Mouse (Mus musculus) hindbrain, embryonic 13.5 days (tissue): ENCODE measurements at regions not wholly inside any gene's neighbourhood (a gene's known extent, or its start where the extent isn't known, plus 50 kb on each side); places are given as distances from the start of the nearest gene placed in this dataset.
"Not testable (repeated sequence)": the region's sequence is repeated elsewhere in the genome, so short reads cannot be mapped to it uniquely, and the experiment has no call there.

Experiments used
- ATAC-seq: fragments of 200-750 bp; cut with Nextera tagmentation; 2 replicates; pipeline ENCODE4 v1.8.0; 2017; ENCODE audit warnings: moderate TSS enrichment; ENCODE audit not compliant: low FRiP score
- H3K27ac ChIP-seq: fragments of 300-500 bp; sonication (generic); 2 replicates; pipeline ENCODE4 v1.5.1; 2015; ENCODE audit warnings: inconsistent platforms, mild to moderate bottlenecking, moderate library complexity
- H3K27me3 ChIP-seq: fragments of 300-500 bp; sonication (generic); 2 replicates; pipeline ENCODE4 v1.6.1; 2015; ENCODE audit warnings: mild to moderate bottlenecking, inconsistent platforms
- H3K36me3 ChIP-seq: fragments of 300-500 bp; sonication (generic); 2 replicates; pipeline ENCODE4 v1.6.1; 2015; ENCODE audit warnings: mild to moderate bottlenecking, inconsistent platforms
- H3K4me1 ChIP-seq: fragments of 300-500 bp; sonication (generic); replicated peaks from 2 replicates; pipeline ENCODE4 v1.6.1; 2015; ENCODE audit warnings: inconsistent platforms
- H3K4me2 ChIP-seq: fragments of 300-500 bp; sonication (generic); 2 replicates; pipeline ENCODE4 v1.6.1; 2015; ENCODE audit warnings: inconsistent platforms, mild to moderate bottlenecking, moderate library complexity
- H3K4me3 ChIP-seq: fragments of 300-500 bp; sonication (generic); 2 replicates; pipeline ENCODE4 v1.5.1; 2015; ENCODE audit warnings: mild to moderate bottlenecking, inconsistent platforms
- H3K9ac ChIP-seq: fragments of 300-500 bp; sonication (generic); 2 replicates; pipeline ENCODE4 v1.6.1; 2015; ENCODE audit warnings: mild to moderate bottlenecking, inconsistent platforms
- H3K9me3 ChIP-seq: fragments of 300-500 bp; sonication (generic); 2 replicates; pipeline ENCODE4 v1.6.1; 2016; ENCODE audit warnings: inconsistent platforms
- WGBS: fragments of 180-500 bp; shearing (Covaris S2); methylation state at CpG from one replicate; pipeline ENCODE4 v1.1.7; 2015; 5-methylcytosine and 5-hydroxymethylcytosine counted together

- Histone ChIP-seq H3K9ac (no peak overlapping the region), H3K4me1 (no peaks in the 10 kb centered on the region), H3K36me3 (no peaks in the 10 kb centered on the region), H3K27me3 (no peaks in the 10 kb centered on the region), H3K27ac (no peak overlapping the region), H3K4me2 (no peak overlapping the region), H3K4me3 (no peak overlapping the region), H3K9me3 (peaks cover 7% of the 10 kb centered on the region; the same call in 1 of the 2 replicates)
- ATAC-seq, result no peak
- 89% methylated on average over 4 of the region's 4 CpGs for WGBS
Measured at GRCm38 (mm10) chr8:46355066-46355465, 60.6 kb upstream of the Helt start.

DNA sequence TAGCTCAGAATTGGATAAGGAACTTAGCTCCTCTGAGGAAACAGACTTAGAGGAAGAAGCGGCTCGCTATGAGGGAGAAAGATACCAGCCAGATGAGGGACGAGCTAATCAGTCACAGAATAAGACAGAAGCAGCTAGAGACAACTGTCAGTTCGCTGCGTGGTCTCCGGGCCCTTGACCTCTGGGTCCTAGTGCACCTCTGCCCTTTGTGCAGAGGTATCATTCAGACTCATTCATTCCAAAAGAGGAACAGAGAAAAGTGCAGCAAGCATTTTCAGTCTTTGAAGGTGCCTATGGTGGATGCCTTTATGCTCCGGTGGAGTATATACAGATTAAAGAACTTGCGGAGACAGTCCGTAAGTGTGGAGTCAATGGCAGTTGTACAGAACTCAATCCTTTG is 63.5 kb upstream of the Helt start:
- H3K9me3 ChIP-seq, H3K27me3 ChIP-seq, H3K4me3 ChIP-seq, H3K9ac ChIP-seq, H3K27ac ChIP-seq, H3K4me2 ChIP-seq, ATAC-seq, H3K4me1 ChIP-seq, H3K36me3 ChIP-seq: not testable (repeated sequence)
- WGBS, result 86% methylated on average over 9 of the region's 9 CpGs

- ATAC-seq, result no peak
Measured at GRCm38 (mm10) chr8:46362871-46363306, 68.4 kb upstream of the Helt start.

DNA sequence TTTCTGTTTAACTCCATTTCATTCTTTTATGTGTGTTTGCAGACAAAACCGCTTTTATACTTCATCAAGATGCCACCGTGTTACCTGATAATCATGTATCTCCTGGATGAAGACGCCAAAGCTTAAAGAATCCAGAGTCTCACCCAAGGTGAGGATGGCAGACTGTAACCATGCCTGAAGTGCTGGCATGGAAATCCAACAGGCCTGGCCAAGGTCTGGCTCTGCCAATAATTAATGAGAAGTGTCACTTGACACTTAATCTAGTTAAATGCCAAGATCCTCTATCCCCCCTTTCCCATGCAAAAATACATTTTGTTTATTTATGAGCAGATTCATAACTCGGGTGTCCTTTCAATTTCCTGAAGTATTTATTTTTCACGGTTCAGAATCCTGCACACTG is 71.2 kb upstream of the Helt start:
- Histone ChIP-seq H3K27me3 (no peaks in the 10 kb centered on the region), H3K27ac (no peak overlapping the region), H3K36me3 (no peaks in the 10 kb centered on the region), H3K9ac (no peak overlapping the region), H3K4me1 (no peaks in the 10 kb centered on the region), H3K4me3 (no peak overlapping the region), H3K4me2 (no peak overlapping the region), H3K9me3 (no peaks in the 10 kb centered on the region)
- ATAC-seq, result no peak
- 89% methylated on average over 5 of the region's 5 CpGs for WGBS

More at GRCm38 (mm10) chr8:46362871-46363306, 68.4 kb upstream of the Helt start:
- Histone ChIP-seq H3K9me3 (no peaks in the 10 kb centered on the region), H3K9ac (no peak overlapping the region), H3K36me3 (no peaks in the 10 kb centered on the region), H3K4me1 (no peaks in the 10 kb centered on the region), H3K4me2 (no peak overlapping the region), H3K27ac (no peak overlapping the region), H3K27me3 (no peaks in the 10 kb centered on the region), H3K4me3 (no peak overlapping the region)
- 71% methylated on average over 2 of the region's 2 CpGs for WGBS

- Histone ChIP-seq H3K4me1 (no peaks in the 10 kb centered on the region), H3K9me3 (no peaks in the 10 kb centered on the region), H3K9ac (no peak overlapping the region), H3K27ac (no peak overlapping the region), H3K4me3 (no peak overlapping the region), H3K4me2 (no peak overlapping the region), H3K27me3 (no peaks in the 10 kb centered on the region), H3K36me3 (no peaks in the 10 kb centered on the region)
- 92% methylated on average over 3 of the region's 3 CpGs for WGBS
- no peak for ATAC-seq
Measured at GRCm38 (mm10) chr8:46367125-46367524, 72.7 kb upstream of the Helt start.

- Histone ChIP-seq H3K27me3 (no peaks in the 10 kb centered on the region), H3K4me1 (no peaks in the 10 kb centered on the region), H3K27ac (no peak overlapping the region), H3K4me2 (no peak overlapping the region), H3K9ac (no peak overlapping the region), H3K9me3 (no peaks in the 10 kb centered on the region; the same call in 1 of the 2 replicates), H3K4me3 (no peak overlapping the region), H3K36me3 (no peaks in the 10 kb centered on the region)
- ATAC-seq, result no peak
- 86% methylated on average over 4 of the region's 4 CpGs for WGBS
Measured at GRCm38 (mm10) chr8:46374092-46374491, 79.6 kb upstream of the Helt start.

- 90% methylated on average over 2 of the region's 2 CpGs for WGBS
- ATAC-seq, result no peak
Measured at GRCm38 (mm10) chr8:46375986-46376385, 81.5 kb upstream of the Helt start.

GRCm38 (mm10) chr8:46384926-46385325 is 85.9 kb upstream of the Acsl1 start:
- Histone ChIP-seq H3K9ac (no peak overlapping the region), H3K9me3 (no peaks in the 10 kb centered on the region), H3K36me3 (no peaks in the 10 kb centered on the region), H3K4me3 (no peak overlapping the region), H3K27ac (no peak overlapping the region), H3K4me1 (no peaks in the 10 kb centered on the region), H3K27me3 (no peaks in the 10 kb centered on the region), H3K4me2 (no peak overlapping the region)
- ATAC-seq, result no peak
- WGBS, result 90% methylated on average over 7 of the region's 7 CpGs

More at GRCm38 (mm10) chr8:46375986-46376385, 81.5 kb upstream of the Helt start:
- H3K27me3 ChIP-seq, result no peaks in the 10 kb centered on the region
- H3K9me3 ChIP-seq, result no peaks in the 10 kb centered on the region; the same call in 1 of the 2 replicates
- no peaks in the 10 kb centered on the region for H3K36me3 ChIP-seq
- no peak overlapping the region for H3K4me3 ChIP-seq
- H3K4me2 ChIP-seq, result no peak overlapping the region
- no peaks in the 10 kb centered on the region for H3K4me1 ChIP-seq
- H3K27ac ChIP-seq, result no peak overlapping the region
- no peak overlapping the region for H3K9ac ChIP-seq

DNA sequence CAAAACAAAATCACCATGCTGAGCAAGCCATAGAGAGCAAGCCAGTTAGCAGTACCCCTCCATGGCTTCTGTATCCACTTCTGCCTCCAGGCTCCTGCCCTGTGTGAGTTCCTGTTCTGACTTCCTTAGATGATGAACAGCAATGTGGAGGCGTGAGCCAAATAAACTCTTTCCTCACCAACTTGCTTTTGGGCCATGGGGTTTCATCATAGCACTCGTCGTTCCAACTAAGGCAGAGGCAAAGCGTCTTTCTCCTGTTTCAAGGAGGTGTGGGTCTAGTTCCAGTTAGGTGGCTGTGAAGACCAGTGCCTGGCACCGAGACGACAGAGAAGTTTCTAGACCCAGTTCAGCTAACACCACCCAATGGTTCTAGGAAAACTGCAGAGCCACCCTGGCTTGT is 85.0 kb upstream of the Acsl1 start:
- H3K36me3 ChIP-seq, result no peaks in the 10 kb centered on the region
- no peak for ATAC-seq
- H3K4me2 ChIP-seq, result no peak overlapping the region
- no peak overlapping the region for H3K9ac ChIP-seq
- 93% methylated on average over 6 of the region's 6 CpGs for WGBS
- H3K4me1 ChIP-seq, result no peaks in the 10 kb centered on the region
- H3K9me3 ChIP-seq, result no peaks in the 10 kb centered on the region
- H3K27ac ChIP-seq, result no peak overlapping the region
- no peak overlapping the region for H3K4me3 ChIP-seq
- no peaks in the 10 kb centered on the region for H3K27me3 ChIP-seq

- H3K4me2 ChIP-seq, result no peak overlapping the region
- ATAC-seq, result peak; percentile 65; the same call in 1 of the 2 replicates
- no peak overlapping the region for H3K27ac ChIP-seq
- no peaks in the 10 kb centered on the region for H3K36me3 ChIP-seq
- no peak overlapping the region for H3K4me3 ChIP-seq
- no peaks in the 10 kb centered on the region for H3K4me1 ChIP-seq
- 75% methylated on average over 4 of the region's 4 CpGs for WGBS
- no peaks in the 10 kb centered on the region for H3K27me3 ChIP-seq
- no peak overlapping the region for H3K9ac ChIP-seq
- H3K9me3 ChIP-seq, result no peaks in the 10 kb centered on the region
Measured at GRCm38 (mm10) chr8:46386553-46386952, 84.3 kb upstream of the Acsl1 start.

DNA sequence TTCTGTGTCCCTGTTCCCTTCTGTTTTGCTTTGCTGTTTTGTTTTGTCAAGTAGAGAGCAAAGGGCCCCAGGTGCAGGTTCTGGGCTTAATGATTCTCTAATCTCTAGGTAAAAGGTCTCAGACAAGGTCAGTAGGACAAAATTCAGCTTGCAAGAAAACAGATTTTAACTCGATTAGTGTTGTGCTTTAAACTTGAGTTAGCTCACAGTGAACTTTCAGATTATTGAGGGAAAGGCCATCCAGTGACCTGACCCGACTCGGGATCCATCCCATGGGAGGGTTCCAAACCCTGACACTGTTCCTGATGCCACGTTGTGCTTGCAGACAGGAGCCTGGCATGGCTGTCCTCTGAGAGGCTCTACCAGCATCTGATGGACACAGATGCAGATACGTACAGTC is 83.8 kb upstream of the Acsl1 start:
- Histone ChIP-seq H3K27ac (no peak overlapping the region), H3K4me2 (no peak overlapping the region), H3K36me3 (no peaks in the 10 kb centered on the region), H3K9ac (no peak overlapping the region), H3K9me3 (no peaks in the 10 kb centered on the region), H3K27me3 (no peaks in the 10 kb centered on the region), H3K4me1 (no peaks in the 10 kb centered on the region), H3K4me3 (no peak overlapping the region)
- WGBS, result 85% methylated on average over 5 of the region's 5 CpGs
- no peak for ATAC-seq

GRCm38 (mm10) chr8:46388421-46388820 is 82.4 kb upstream of the Acsl1 start:
- Histone ChIP-seq H3K36me3 (no peaks in the 10 kb centered on the region), H3K4me3 (no peak overlapping the region), H3K4me2 (no peak overlapping the region), H3K9ac (no peak overlapping the region), H3K9me3 (no peaks in the 10 kb centered on the region), H3K27me3 (no peaks in the 10 kb centered on the region), H3K4me1 (no peaks in the 10 kb centered on the region), H3K27ac (no peak overlapping the region)
- WGBS, result 92% methylated on average over 3 of the region's 3 CpGs
- ATAC-seq, result no peak

DNA sequence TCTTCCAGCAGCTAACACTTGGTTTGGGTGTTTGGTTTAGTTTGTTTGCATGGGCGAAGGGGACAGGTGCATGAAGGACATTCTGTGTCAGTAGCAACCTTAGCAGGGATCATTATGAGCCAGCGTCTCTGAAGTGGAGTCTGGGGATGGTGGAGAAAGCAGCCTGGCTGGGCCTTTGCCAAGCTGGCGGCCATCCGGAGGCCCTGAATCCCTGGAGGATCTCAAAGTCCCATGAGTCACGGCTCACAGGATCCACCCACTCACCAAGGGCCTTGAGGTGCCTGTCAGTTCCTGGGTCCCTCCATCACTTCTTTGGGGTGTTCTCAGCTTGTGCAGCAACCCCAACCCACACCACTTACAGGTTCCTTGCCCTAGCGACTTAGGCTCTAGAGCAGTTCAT is 80.4 kb upstream of the Acsl1 start:
- no peak overlapping the region for H3K4me2 ChIP-seq
- no peak overlapping the region for H3K27ac ChIP-seq
- ATAC-seq, result no peak
- H3K9ac ChIP-seq, result no peak overlapping the region
- H3K4me1 ChIP-seq, result no peaks in the 10 kb centered on the region
- no peaks in the 10 kb centered on the region for H3K9me3 ChIP-seq
- no peaks in the 10 kb centered on the region for H3K36me3 ChIP-seq
- no peaks in the 10 kb centered on the region for H3K27me3 ChIP-seq
- H3K4me3 ChIP-seq, result no peak overlapping the region
- WGBS, result 90% methylated on average over 6 of the region's 6 CpGs
